Mouse (Mus musculus): ENCODE data around the gene Ttc22. TPM values are rescaled to one million over a fixed set of nuclear protein-coding genes. Genes with fewer than 3 reads are reported as not detected.

Gene Ttc22
- total RNA-seq (2014; rRNA removed; ENCODE audit: low replicate concordance) (0.73 TPM in 1 of 2 replicates, not detected in the other), polyA plus RNA-seq (2015; fragmentation: Nextera tagmentation; extraction: Ambion mirVana) (0.25 and 0.38 TPM in 2 replicates)

GRCm38 (mm10) chr4:106622030-106622493, at the start of gene Ttc22:
Gene Ttc22 (plus strand): TSS chr4:106622432.
- H3K9me3 ChIP-seq (replicated peaks; ENCODE audit: control insufficient read depth, low read length): no peaks in the 10 kb centered on the region
- H3K36me3 ChIP-seq (replicated peaks; ENCODE audit: control insufficient read depth, insufficient read depth, low read length): no peaks in the 10 kb centered on the region
- no peaks in the 10 kb centered on the region for H3K4me1 ChIP-seq (ENCODE audit: control insufficient read depth, insufficient read depth)
- no peak for DNase-seq (ENCODE audit: low spot score)
- 24% methylated on average over 16 of the region's 16 CpGs for WGBS
- H3K9ac ChIP-seq (replicated peaks; ENCODE audit: low read depth, low read length): no peak within 1 kb of the TSS
- no peak within 1 kb of the TSS for H3K4me2 ChIP-seq (ENCODE audit: low read depth, low read length)
- H3K27me3 ChIP-seq (ENCODE audit: control insufficient read depth, insufficient read depth, low read length): peaks cover 55% of the 10 kb centered on the region
- ATAC-seq (ENCODE audit: insufficient read depth, low read depth): no peak
- TF ChIP-seq CTCF (IDR thresholded peaks at IDR 0.05; ENCODE audit: low read depth): no peak
- TF ChIP-seq EP300 (IDR thresholded peaks at IDR 0.05; ENCODE audit: low read depth): no peak
- 0 out of 2 replicates have a peak within 1 kb of the TSS, but pooled peaks have one; percentile 1 for H3K4me3 ChIP-seq (ENCODE audit: low read depth, low read length)
- H3K27ac ChIP-seq (ENCODE audit: low read depth): no peak within 1 kb of the TSS

GRCm38 (mm10) chr4:106575022-106575421, 47.2 kb upstream of the Ttc22 start:
- TF ChIP-seq EP300 (IDR thresholded peaks at IDR 0.05; ENCODE audit: low read depth) (no peak), CTCF (IDR thresholded peaks at IDR 0.05; ENCODE audit: low read depth) (no peak)

GRCm38 (mm10) chr4:106577511-106577910, 44.7 kb upstream of the Ttc22 start:
- H3K4me2 ChIP-seq (ENCODE audit: low read depth, low read length): no peak overlapping the region
- H3K36me3 ChIP-seq (replicated peaks; ENCODE audit: control insufficient read depth, insufficient read depth, low read length): peaks cover 51% of the 10 kb centered on the region
- H3K27me3 ChIP-seq (ENCODE audit: control insufficient read depth, insufficient read depth, low read length): no peaks in the 10 kb centered on the region
- H3K9ac ChIP-seq (replicated peaks; ENCODE audit: low read depth, low read length): no peak overlapping the region
- no peak for DNase-seq (ENCODE audit: low spot score)
- TF ChIP-seq EP300 (IDR thresholded peaks at IDR 0.05; ENCODE audit: low read depth) (no peak), CTCF (IDR thresholded peaks at IDR 0.05; ENCODE audit: low read depth) (no peak)
- H3K9me3 ChIP-seq (replicated peaks; ENCODE audit: control insufficient read depth, low read length): no peaks in the 10 kb centered on the region
- H3K4me1 ChIP-seq (ENCODE audit: control insufficient read depth, insufficient read depth): peaks cover 29% of the 10 kb centered on the region
- H3K4me3 ChIP-seq (ENCODE audit: low read depth, low read length): no peak overlapping the region
- 81% methylated on average over 7 of the region's 7 CpGs for WGBS
- ATAC-seq (ENCODE audit: insufficient read depth, low read depth): no peak
- H3K27ac ChIP-seq (ENCODE audit: low read depth): no peak overlapping the region

More at GRCm38 (mm10) chr4:106575022-106575421, 47.2 kb upstream of the Ttc22 start:
- Histone ChIP-seq H3K4me3 (ENCODE audit: low read depth, low read length) (no peak overlapping the region), H3K36me3 (replicated peaks; ENCODE audit: control insufficient read depth, insufficient read depth, low read length) (peaks cover 67% of the 10 kb centered on the region), H3K27ac (ENCODE audit: low read depth) (no peak overlapping the region), H3K9ac (replicated peaks; ENCODE audit: low read depth, low read length) (no peak overlapping the region), H3K9me3 (replicated peaks; ENCODE audit: control insufficient read depth, low read length) (no peaks in the 10 kb centered on the region), H3K27me3 (ENCODE audit: control insufficient read depth, insufficient read depth, low read length) (no peaks in the 10 kb centered on the region), H3K4me1 (ENCODE audit: control insufficient read depth, insufficient read depth) (peaks cover 8% of the 10 kb centered on the region), H3K4me2 (ENCODE audit: low read depth, low read length) (no peak overlapping the region)
- no peak for ATAC-seq (ENCODE audit: insufficient read depth, low read depth)
- WGBS: 45% methylated on average over 8 of the region's 8 CpGs
- DNase-seq (ENCODE audit: low spot score): no peak

DNA sequence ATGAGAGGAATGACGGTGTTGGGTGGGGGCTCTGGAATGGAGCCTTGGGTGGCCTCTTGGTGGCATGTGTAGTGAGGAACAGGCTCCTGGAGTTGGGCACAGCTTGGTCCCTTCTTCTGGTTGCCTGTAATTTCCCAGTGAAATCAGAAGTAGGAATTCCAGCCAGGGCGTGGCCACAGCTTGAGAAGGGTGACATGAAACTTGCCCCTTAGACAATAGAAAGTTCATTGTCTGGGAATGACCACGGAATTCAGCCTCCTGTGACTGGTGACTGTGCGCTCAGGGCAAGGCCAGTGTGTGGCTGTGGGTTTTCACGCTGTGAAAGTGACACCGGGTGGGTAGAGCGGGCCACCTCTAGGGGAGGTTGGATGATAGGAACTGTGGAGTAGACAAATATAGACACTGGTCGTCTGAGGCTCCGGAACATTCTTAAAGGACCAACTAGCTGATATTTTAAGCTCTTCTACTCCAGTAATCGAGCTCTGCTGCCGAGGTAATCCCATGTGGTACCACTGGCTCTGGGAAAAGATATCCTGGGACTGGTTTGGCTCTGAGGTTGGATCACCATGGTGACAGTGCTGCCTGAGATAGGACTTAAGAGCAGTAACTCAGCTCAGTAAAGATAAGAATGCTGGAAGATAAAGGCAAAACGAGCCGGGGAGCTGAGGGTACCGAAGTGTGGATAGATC, 40.9 kb upstream of the Ttc22 start:
- Histone ChIP-seq H3K9ac (replicated peaks; ENCODE audit: low read depth, low read length) (no peak overlapping the region), H3K36me3 (replicated peaks; ENCODE audit: control insufficient read depth, insufficient read depth, low read length) (peaks cover 28% of the 10 kb centered on the region), H3K4me1 (ENCODE audit: control insufficient read depth, insufficient read depth) (peaks cover 22% of the 10 kb centered on the region), H3K4me3 (ENCODE audit: low read depth, low read length) (no peak overlapping the region), H3K4me2 (ENCODE audit: low read depth, low read length) (peak overlapping the region; percentile 32), H3K27me3 (ENCODE audit: control insufficient read depth, insufficient read depth, low read length) (no peaks in the 10 kb centered on the region), H3K27ac (ENCODE audit: low read depth) (no peak overlapping the region; the same call in 1 of the 2 replicates), H3K9me3 (replicated peaks; ENCODE audit: control insufficient read depth, low read length) (no peaks in the 10 kb centered on the region)
- TF ChIP-seq EP300 (IDR thresholded peaks at IDR 0.05; ENCODE audit: low read depth): no peak
- no peak for TF ChIP-seq CTCF (IDR thresholded peaks at IDR 0.05; ENCODE audit: low read depth)
- DNase-seq (ENCODE audit: low spot score) (peak; percentile 48), ATAC-seq (ENCODE audit: insufficient read depth, low read depth) (peak; percentile 64)
- WGBS: 27% methylated on average over 14 of the region's 14 CpGs

DNA sequence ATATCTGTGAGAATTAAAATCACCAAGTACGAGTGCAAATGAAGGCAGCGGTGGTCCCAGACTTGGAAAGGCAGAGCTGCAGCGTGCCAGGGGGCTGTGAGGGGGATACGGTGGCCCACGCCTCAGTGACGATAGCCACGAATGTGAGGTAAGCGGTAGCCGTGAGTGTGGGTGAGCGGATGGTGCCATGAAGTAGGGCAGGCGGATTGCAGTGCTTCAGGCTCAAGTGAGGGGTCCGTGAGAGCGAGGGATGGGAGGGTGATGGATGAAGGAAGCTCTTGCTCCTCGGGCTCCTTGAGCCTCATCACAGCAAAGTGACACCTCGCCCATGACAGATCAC, 40.4 kb upstream of the Ttc22 start:
- no peak overlapping the region for H3K9ac ChIP-seq (replicated peaks; ENCODE audit: low read depth, low read length)
- no peaks in the 10 kb centered on the region for H3K27me3 ChIP-seq (ENCODE audit: control insufficient read depth, insufficient read depth, low read length)
- H3K9me3 ChIP-seq (replicated peaks; ENCODE audit: control insufficient read depth, low read length): no peaks in the 10 kb centered on the region
- no peak overlapping the region for H3K4me3 ChIP-seq (ENCODE audit: low read depth, low read length)
- H3K4me1 ChIP-seq (ENCODE audit: control insufficient read depth, insufficient read depth): peaks cover 22% of the 10 kb centered on the region
- DNase-seq (ENCODE audit: low spot score) (no peak), ATAC-seq (ENCODE audit: insufficient read depth, low read depth) (no peak)
- H3K27ac ChIP-seq (ENCODE audit: low read depth): no peak overlapping the region
- TF ChIP-seq EP300 (IDR thresholded peaks at IDR 0.05; ENCODE audit: low read depth) (no peak), CTCF (IDR thresholded peaks at IDR 0.05; ENCODE audit: low read depth) (no peak)
- WGBS: 35% methylated on average over 15 of the region's 15 CpGs
- peak overlapping the region; percentile 32 for H3K4me2 ChIP-seq (ENCODE audit: low read depth, low read length)
- peaks cover 28% of the 10 kb centered on the region for H3K36me3 ChIP-seq (replicated peaks; ENCODE audit: control insufficient read depth, insufficient read depth, low read length)

All from heart, postnatal 0 days (tissue).